Mouse (Mus musculus) heart, embryonic 15.5 days (tissue): ENCODE measurements around the gene BC048403. TPM values are rescaled to one million over a fixed set of nuclear protein-coding genes. Genes with fewer than 3 reads are reported as not detected.
"Not testable (repeated sequence)": the region's sequence is repeated elsewhere in the genome, so short reads cannot be mapped to it uniquely, and the experiment has no call there.

Experiments used
- ATAC-seq: fragments of 200-750 bp; cut with Nextera tagmentation; replicated peaks from 2 replicates; pipeline ENCODE4 v1.8.0; 2017; ENCODE audit warnings: low read depth, moderate TSS enrichment; ENCODE audit not compliant: insufficient number of reproducible peaks, insufficient read depth, low FRiP score
- H3K27ac ChIP-seq: fragments of 300-500 bp; sonication (generic); 2 replicates; pipeline ENCODE4 v1.5.1; 2015; ENCODE audit warnings: mild to moderate bottlenecking, inconsistent platforms
- H3K27me3 ChIP-seq: fragments of 300-500 bp; sonication (generic); 2 replicates; pipeline ENCODE4 v1.6.1; 2015; ENCODE audit warnings: inconsistent platforms
- H3K36me3 ChIP-seq: fragments of 300-500 bp; sonication (generic); 2 replicates; pipeline ENCODE4 v1.6.1; 2015; ENCODE audit warnings: mild to moderate bottlenecking, inconsistent platforms
- H3K4me1 ChIP-seq: fragments of 300-500 bp; sonication (generic); replicated peaks from 2 replicates; pipeline ENCODE4 v1.6.1; 2015; ENCODE audit warnings: inconsistent platforms
- H3K4me2 ChIP-seq: fragments of 300-500 bp; sonication (generic); 2 replicates; pipeline ENCODE4 v1.6.1; 2015; ENCODE audit warnings: inconsistent platforms, mild to moderate bottlenecking, moderate library complexity
- H3K4me3 ChIP-seq: fragments of 300-500 bp; sonication (generic); 2 replicates; pipeline ENCODE4 v1.5.1; 2015; ENCODE audit warnings: mild to moderate bottlenecking, inconsistent platforms
- H3K9ac ChIP-seq: fragments of 300-500 bp; sonication (generic); 2 replicates; pipeline ENCODE4 v1.6.1; 2015; ENCODE audit warnings: mild to moderate bottlenecking, inconsistent platforms
- H3K9me3 ChIP-seq: fragments of 300-500 bp; sonication (generic); replicated peaks from 2 replicates; pipeline ENCODE4 v1.6.1; 2016; ENCODE audit warnings: inconsistent platforms
- WGBS: fragments of 180-500 bp; shearing (Covaris S2); methylation state at CpG from one replicate; pipeline ENCODE4 v1.1.7; 2015; ENCODE audit warnings: mixed read lengths; 5-methylcytosine and 5-hydroxymethylcytosine counted together
- polyA plus RNA-seq: library from polyadenylated mRNA; unstranded; fragments of >200 nt; fragmentation: Nextera tagmentation; extraction: Ambion mirVana; gene quantifications from 2 replicates; pipeline ENCODE4 v1.2.1, GENCODE M21; 2015

Gene BC048403
- polyA plus RNA-seq, 1 experiment from 2014 or later, result 1.4 TPM

DNA sequence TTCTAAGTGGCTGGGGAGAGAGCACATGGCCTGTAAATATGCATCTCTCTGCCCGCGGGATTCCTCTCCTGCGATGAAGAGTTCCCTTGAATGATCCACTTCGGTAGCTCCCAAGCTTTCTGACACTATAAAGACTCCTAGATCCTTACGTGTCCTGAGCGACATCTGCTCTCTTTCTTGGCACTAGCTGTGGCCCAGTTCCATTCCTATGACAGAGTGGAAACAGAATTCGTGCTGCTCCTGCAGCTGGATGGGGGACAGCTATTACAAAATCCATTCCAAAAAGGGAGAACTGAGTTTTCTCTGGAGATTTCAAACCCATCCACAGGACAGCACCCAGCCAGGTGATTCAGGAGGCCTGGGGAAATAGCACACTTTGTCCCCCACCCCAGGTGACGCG is 22.4 kb downstream of the BC048403 start:
- 79% methylated on average over 9 of the region's 9 CpGs for WGBS
- H3K4me1 ChIP-seq, result no peaks in the 10 kb centered on the region
- H3K4me3 ChIP-seq, result no peak overlapping the region
- H3K4me2 ChIP-seq, result no peak overlapping the region
- no peaks in the 10 kb centered on the region for H3K9me3 ChIP-seq
- H3K9ac ChIP-seq, result no peak overlapping the region
- no peak for ATAC-seq
- no peaks in the 10 kb centered on the region for H3K36me3 ChIP-seq
- no peak overlapping the region for H3K27ac ChIP-seq
- H3K27me3 ChIP-seq, result no peaks in the 10 kb centered on the region

DNA sequence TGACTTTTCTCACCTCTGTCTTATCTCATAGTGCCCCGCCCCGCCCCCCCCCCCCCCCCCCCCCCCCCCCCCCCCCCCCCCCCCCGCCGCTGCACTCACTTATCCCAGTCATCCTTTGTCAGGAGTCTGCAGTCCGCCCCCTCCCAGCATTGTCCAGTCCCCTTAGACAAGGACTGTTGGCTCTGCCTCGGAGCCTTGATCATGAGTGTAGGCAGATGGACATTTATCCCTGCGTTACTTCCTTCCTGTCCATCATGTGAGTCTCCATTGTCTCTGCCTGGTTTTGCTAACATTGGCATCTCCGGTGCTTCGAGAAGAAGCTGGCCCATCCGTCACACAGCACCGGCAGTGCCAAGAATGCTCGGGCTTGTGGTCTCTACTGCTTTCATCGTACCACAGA is 23.5 kb downstream of the BC048403 start:
- WGBS, result 72% methylated on average over 9 of the region's 13 CpGs
- Histone ChIP-seq H3K27ac (no peak overlapping the region), H3K4me3 (no peak overlapping the region), H3K4me2 (no peak overlapping the region), H3K36me3 (no peaks in the 10 kb centered on the region), H3K9ac (no peak overlapping the region), H3K4me1 (no peaks in the 10 kb centered on the region), H3K27me3 (no peaks in the 10 kb centered on the region), H3K9me3 (no peaks in the 10 kb centered on the region)
- no peak for ATAC-seq

DNA sequence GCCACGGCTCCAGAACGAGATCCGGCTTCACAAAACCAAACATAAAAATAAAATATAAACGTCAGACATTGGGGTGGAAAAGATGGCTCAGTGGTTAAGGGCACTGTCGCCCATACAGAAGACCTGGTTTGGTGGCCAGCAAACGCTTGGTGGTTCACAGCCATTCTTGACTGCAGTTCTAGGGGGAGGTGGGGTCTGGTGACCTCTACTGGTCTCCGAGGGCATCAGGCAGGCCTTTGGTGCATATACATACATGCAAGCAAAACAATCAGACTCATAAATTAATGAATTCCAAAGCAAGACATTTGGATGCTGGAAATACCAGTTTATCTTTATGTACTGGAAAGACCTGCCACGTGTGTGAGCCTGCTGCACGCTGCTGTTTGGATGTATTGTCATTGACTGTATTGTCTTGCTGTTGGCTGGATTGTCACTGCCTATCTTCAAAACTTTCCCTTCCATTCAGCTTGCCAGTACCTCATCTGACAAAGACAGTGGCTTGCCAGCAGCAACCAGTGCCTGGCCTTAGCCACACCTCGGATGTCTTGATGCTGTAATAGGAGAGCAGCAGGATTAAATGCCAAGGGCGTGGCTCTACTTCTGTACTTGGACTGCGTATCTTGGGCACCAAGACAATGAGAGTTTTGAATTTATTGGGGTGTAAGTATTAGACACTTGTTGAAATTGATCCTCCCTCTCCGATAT is 24.9 kb downstream of the BC048403 start:
- WGBS, result 76% methylated on average over 13 of the region's 13 CpGs
- Histone ChIP-seq H3K4me3 (no peak overlapping the region), H3K4me2 (no peak overlapping the region), H3K9me3 (no peaks in the 10 kb centered on the region), H3K9ac (no peak overlapping the region), H3K27me3 (no peaks in the 10 kb centered on the region), H3K27ac (no peak overlapping the region), H3K4me1 (no peaks in the 10 kb centered on the region), H3K36me3 (no peaks in the 10 kb centered on the region)
- ATAC-seq, result no peak

DNA sequence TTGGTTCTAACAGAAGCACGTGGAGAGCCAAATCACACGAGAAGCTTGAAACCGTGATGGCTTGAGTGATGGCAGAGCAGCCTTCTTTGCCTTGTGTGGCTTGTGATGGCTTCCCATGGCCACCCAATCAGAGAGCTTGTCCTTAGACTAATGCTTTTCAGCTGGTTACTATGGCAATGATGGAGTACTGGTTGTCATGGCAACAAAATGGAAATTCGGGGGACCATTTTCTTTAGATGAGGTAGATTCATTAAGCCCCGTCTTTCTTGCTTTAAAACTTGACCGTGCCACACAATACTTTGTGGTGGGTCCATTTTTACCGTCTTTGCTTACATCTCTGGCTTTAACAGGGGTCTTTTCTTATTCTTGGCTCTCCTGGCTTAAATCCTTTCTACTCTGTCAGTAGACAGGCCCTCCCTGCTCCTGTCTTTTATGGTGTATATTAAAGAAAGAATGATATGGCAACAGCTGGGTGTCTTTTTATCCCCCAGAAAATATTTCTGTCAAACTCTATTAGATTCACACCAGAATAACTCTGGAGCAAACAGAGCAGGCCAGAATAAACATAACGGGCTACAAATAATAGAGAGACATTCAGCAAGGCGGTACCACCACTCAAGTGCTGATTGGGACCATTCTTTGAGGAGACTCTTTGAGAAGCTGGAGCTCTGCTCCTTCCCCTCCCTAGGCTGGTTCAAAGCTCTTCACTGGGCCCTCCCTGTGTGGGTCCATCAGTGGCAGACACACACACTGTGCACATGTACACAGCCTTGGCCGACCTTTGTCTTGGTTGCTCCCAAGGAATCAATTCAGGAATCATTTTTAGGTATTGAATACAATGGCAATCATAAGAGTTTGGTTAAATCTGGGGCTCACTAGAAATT is 25.7 kb downstream of the BC048403 start:
- no peaks in the 10 kb centered on the region for H3K27me3 ChIP-seq
- no peak for ATAC-seq

DNA sequence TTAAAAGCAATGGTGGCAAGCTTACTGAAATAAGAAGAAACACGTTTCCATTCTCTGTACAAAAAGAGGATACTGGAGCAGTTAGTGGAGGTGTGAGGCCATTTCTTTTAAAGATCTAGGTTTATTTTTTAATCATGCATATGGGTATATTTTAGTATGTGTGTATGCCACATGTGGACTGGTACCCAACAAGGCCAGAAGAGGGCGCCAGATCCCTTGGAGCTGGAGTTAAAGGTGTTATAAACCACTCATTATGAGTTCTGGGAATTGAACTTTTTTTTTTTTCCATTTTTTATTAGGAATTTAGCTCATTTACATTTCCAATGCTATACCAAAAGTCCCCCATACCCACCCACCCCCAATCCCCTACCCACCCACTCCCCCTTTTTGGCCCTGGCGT is 27.6 kb downstream of the BC048403 start:
- H3K4me2 ChIP-seq, H3K9me3 ChIP-seq, H3K36me3 ChIP-seq, H3K27ac ChIP-seq, H3K4me1 ChIP-seq, ATAC-seq, H3K27me3 ChIP-seq, H3K9ac ChIP-seq, H3K4me3 ChIP-seq: not testable (repeated sequence)
- 77% methylated on average over 3 of the region's 3 CpGs for WGBS

More for the DNA sequence above, 25.7 kb downstream of the BC048403 start:
- Histone ChIP-seq H3K4me3 (no peak overlapping the region), H3K4me1 (no peaks in the 10 kb centered on the region), H3K9me3 (no peaks in the 10 kb centered on the region), H3K36me3 (no peaks in the 10 kb centered on the region), H3K4me2 (no peak overlapping the region), H3K27ac (no peak overlapping the region), H3K9ac (no peak overlapping the region)
- WGBS, result 79% methylated on average over 10 of the region's 10 CpGs

DNA sequence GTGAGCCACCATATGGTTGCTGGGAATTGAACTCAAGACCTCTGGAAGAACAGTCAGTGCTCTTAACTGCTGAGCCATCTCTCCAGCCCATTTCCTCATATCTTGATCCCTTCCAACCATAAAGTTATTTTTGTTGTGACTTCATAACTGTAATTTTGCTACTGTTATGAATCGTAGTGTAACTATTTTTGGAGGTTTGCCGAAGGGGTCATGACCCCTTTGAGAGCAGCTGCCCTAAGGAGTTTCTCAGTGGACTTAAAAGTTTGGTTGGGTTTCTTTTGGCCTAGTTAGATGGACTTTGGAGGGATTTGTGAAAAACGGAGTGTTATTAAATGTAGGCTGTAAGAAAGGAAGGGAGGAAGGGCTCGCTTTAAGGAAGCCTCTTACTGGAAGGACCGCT is 30.0 kb downstream of the BC048403 start:
- Histone ChIP-seq H3K9ac (no peak overlapping the region), H3K4me1 (peaks cover 2% of the 10 kb centered on the region; the same call in 1 of the 2 replicates), H3K27me3 (no peaks in the 10 kb centered on the region), H3K27ac (no peak overlapping the region), H3K4me3 (no peak overlapping the region), H3K9me3 (no peaks in the 10 kb centered on the region), H3K36me3 (no peaks in the 10 kb centered on the region), H3K4me2 (no peak overlapping the region)
- WGBS, result 81% methylated on average over 5 of the region's 5 CpGs
- ATAC-seq, result no peak

DNA sequence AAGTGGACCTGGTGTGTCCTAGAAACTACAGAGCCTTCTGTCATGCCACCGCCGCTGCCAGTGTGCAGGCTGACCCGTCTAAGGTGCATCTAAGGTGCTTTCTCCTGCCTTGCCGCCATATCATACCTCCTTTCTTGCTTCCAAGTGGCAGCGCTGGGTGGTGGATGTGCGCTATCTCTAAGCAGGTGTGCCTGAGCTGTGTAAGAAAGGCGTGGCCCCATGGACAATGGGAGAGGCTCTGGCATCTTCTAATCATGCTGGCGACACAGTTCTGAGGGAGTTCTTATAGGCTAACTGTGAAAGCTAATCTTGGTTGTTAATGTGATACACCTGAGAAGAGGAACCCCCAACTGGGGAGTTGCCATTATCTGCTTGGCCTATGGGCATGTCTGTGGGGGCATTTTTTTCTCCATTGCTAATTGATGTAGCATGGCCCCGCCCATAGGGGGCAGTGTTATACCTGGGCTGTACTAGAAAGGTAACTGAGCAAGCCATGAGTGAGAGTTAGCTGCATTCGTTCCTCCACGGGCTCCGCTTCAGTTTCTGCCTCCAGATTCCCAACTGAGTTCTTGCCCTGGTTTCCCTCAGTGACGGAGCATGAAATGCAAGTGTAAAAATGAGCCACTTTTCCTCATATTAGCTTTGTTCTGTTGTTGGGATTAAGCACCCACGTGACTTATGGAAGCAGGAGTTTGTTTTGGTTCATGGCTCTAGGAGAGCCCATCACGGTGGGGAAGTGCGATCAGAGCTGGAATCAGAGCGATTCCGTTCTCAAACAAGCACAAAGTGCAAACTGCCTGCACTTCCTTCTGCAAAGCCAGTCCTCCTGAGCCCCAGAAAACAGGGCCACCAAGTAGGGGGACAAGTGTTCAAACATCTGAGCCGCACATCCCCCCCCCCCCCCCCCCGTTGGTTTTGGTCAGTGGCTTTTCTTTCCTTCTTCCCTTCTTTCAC is 31.2 kb downstream of the BC048403 start:
- Histone ChIP-seq H3K9ac (no peak overlapping the region), H3K9me3 (no peaks in the 10 kb centered on the region), H3K4me1 (peaks cover 2% of the 10 kb centered on the region; the same call in 1 of the 2 replicates), H3K27me3 (no peaks in the 10 kb centered on the region), H3K27ac (no peak overlapping the region), H3K4me2 (peak overlapping the region; percentile 41), H3K4me3 (peak overlapping the region; percentile 14; the same call in 1 of the 2 replicates), H3K36me3 (no peaks in the 10 kb centered on the region)
- WGBS, result 49% methylated on average over 20 of the region's 20 CpGs
- ATAC-seq, result no peak

DNA sequence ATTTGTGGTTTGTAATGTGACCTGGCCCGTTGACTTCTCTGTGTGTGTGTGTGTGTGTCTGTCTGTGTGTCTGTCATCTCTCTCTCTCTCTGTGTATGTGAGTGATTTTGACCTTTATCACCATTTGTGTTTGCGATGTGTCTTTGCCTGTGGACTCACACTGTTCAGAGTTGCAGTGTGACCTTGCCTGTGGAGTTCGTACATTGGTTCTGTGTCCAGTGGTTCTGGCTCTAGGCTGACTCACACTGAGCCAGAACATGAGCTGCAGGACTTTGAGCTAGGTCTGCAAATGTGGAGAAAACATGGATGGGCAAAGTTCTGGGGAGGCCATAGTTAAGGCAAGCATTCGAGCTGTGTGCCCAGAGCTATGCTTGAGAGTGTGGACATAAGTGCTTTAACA is 34.1 kb downstream of the BC048403 start:
- no peak for ATAC-seq

DNA sequence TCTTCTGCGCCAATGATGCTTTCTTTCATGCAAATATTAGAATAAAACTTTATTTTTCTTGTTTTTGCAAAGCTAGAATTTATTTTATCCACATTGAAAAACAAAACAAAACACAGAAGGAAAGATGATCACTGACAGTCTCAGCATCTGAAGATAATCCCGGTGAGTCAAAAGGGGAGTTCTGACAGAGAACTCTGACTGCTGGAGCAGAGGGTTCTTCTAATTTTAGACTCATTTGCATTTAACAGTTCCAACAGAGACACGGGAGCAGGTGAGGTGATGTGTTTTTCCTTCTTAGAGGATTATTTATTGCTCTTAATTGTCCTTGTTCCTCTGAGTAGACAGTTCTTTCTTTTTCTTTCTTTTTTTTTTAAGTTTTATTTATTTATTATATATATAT is 36.3 kb downstream of the BC048403 start:
- Histone ChIP-seq H3K4me3 (no peak overlapping the region), H3K27me3 (no peaks in the 10 kb centered on the region), H3K27ac (no peak overlapping the region), H3K4me2 (no peak overlapping the region), H3K9ac (no peak overlapping the region), H3K4me1 (0 out of 2 replicates have a peak, but pooled peaks cover under 1% of the 10 kb centered on the region), H3K36me3 (no peaks in the 10 kb centered on the region), H3K9me3 (no peaks in the 10 kb centered on the region)
- ATAC-seq, result no peak
- WGBS, result 47% methylated on average over 3 of the region's 3 CpGs

More for the DNA sequence above, 34.1 kb downstream of the BC048403 start:
- Histone ChIP-seq H3K9me3 (no peaks in the 10 kb centered on the region), H3K36me3 (no peaks in the 10 kb centered on the region), H3K27me3 (no peaks in the 10 kb centered on the region), H3K4me1 (peaks cover 2% of the 10 kb centered on the region; the same call in 1 of the 2 replicates), H3K27ac (no peak overlapping the region), H3K4me3 (no peak overlapping the region), H3K9ac (no peak overlapping the region), H3K4me2 (no peak overlapping the region)
- WGBS, result 70% methylated on average over 4 of the region's 4 CpGs

DNA sequence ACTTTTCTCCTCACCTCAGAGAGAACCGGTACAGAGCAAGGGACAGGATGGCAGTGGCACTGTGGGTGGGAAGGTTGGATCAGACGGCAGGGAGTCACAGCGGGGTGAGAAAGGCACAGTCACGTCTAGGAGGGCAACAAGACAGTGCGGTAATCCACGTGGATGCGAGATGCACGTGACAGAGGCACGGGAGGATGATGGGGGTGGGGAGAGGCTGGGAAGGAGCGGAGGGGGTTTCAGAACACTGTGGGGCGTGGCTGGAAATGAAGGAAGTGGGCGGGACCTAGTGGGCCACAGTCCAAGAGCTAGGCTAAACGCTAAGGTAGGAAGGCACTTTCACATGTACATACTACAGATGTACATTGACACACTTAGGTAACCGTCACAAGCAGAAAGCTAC is 41.4 kb downstream of the BC048403 start:
- ATAC-seq, result no peak
- Histone ChIP-seq H3K4me2 (peak overlapping the region; percentile 27; the same call in 1 of the 2 replicates), H3K9ac (no peak overlapping the region), H3K27ac (no peak overlapping the region), H3K9me3 (no peaks in the 10 kb centered on the region), H3K27me3 (no peaks in the 10 kb centered on the region), H3K4me1 (no peaks in the 10 kb centered on the region), H3K36me3 (peaks cover 19% of the 10 kb centered on the region; the same call in 1 of the 2 replicates), H3K4me3 (no peak overlapping the region)
- WGBS, result 51% methylated on average over 14 of the region's 14 CpGs

DNA sequence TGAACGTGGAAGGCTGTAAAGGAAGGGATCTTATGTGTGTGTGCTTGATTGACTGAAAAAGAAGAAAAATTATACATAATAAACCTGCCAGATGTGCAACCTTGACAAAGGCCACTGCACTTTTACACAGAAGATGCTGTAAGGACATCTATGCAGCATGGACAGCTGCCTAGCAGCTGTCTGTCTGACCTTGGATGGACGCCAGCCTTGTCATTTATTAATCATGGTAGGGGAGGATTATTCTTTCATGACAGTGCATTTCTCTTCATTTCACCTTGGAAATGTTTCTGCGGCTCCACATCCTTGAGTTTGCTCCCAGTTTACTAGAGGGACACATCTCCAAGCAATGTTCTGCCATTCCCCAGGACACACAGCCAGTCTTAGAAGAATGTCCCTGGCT is 48.8 kb downstream of the BC048403 start:
- H3K9ac ChIP-seq, result no peak overlapping the region
- no peaks in the 10 kb centered on the region for H3K4me1 ChIP-seq
- no peak overlapping the region for H3K27ac ChIP-seq
- H3K27me3 ChIP-seq, result no peaks in the 10 kb centered on the region
- no peak overlapping the region for H3K4me3 ChIP-seq
- H3K9me3 ChIP-seq, result no peaks in the 10 kb centered on the region
- no peak for ATAC-seq
- peaks cover 22% of the 10 kb centered on the region; the same call in 1 of the 2 replicates for H3K36me3 ChIP-seq
- H3K4me2 ChIP-seq, result no peak overlapping the region
- WGBS, result 86% methylated on average over 3 of the region's 3 CpGs
